Mouse (Mus musculus) embryonic facial prominence, embryonic 13.5 days (tissue): ENCODE results near the gene Chaf1a. TPM values are rescaled to one million over a fixed set of nuclear protein-coding genes. Genes with fewer than 3 reads are reported as not detected.
"Not testable (repeated sequence)": the region's sequence is repeated elsewhere in the genome, so short reads cannot be mapped to it uniquely, and the experiment has no call there.

Source experiments
- ATAC-seq: fragments of 200-750 bp; cut with Nextera tagmentation; 2 replicates; pipeline ENCODE4 v1.8.0; 2017; ENCODE audit warnings: low read depth; ENCODE audit not compliant: insufficient number of reproducible peaks, insufficient read depth, low FRiP score, low TSS enrichment
- H3K27ac ChIP-seq: fragments of 300-500 bp; sonication (generic); 2 replicates; pipeline ENCODE4 v1.5.1; 2015; ENCODE audit warnings: moderate library complexity, mild to moderate bottlenecking, inconsistent platforms
- H3K27me3 ChIP-seq: fragments of 300-500 bp; sonication (generic); 2 replicates; pipeline ENCODE4 v1.6.1; 2015; ENCODE audit warnings: mild to moderate bottlenecking, inconsistent platforms
- H3K36me3 ChIP-seq: fragments of 300-500 bp; sonication (generic); 2 replicates; pipeline ENCODE4 v1.6.1; 2015; ENCODE audit warnings: mild to moderate bottlenecking, inconsistent platforms
- H3K4me1 ChIP-seq: fragments of 300-500 bp; sonication (generic); 2 replicates; pipeline ENCODE4 v1.6.1; 2015; ENCODE audit warnings: inconsistent platforms
- H3K4me2 ChIP-seq: fragments of 300-500 bp; sonication (generic); 2 replicates; pipeline ENCODE4 v1.6.1; 2015; ENCODE audit warnings: moderate library complexity, mild to moderate bottlenecking, inconsistent platforms
- H3K4me3 ChIP-seq: fragments of 300-500 bp; sonication (generic); 2 replicates; pipeline ENCODE4 v1.5.1; 2015; ENCODE audit warnings: mild to moderate bottlenecking, inconsistent platforms
- H3K9ac ChIP-seq: fragments of 300-500 bp; sonication (generic); 2 replicates; pipeline ENCODE4 v1.6.1; 2015; ENCODE audit warnings: mild to moderate bottlenecking, inconsistent platforms
- H3K9me3 ChIP-seq: fragments of 300-500 bp; sonication (generic); 2 replicates; pipeline ENCODE4 v1.6.1; 2016; ENCODE audit warnings: inconsistent platforms
- WGBS: fragments of 180-500 bp; shearing (Covaris S2); methylation state at CpG from one replicate; pipeline ENCODE4 v1.1.7; 2015; ENCODE audit warnings: mixed read lengths; 5-methylcytosine and 5-hydroxymethylcytosine counted together
- polyA plus RNA-seq: library from polyadenylated mRNA; unstranded; fragments of >200 nt; fragmentation: Nextera tagmentation; extraction: Ambion mirVana; gene quantifications from 2 replicates; pipeline ENCODE4 v1.2.1, GENCODE M21; 2015

The Chaf1a gene
- polyA plus RNA-seq, 1 experiment from 2014 or later: 34.8 TPM

GRCm38 (mm10) chr17:56077523-56077922 is 37.3 kb downstream of the Chaf1a start:
- 93% methylated on average over 5 of the region's 5 CpGs for WGBS
- Histone ChIP-seq H3K4me1 (peaks cover 48% of the 10 kb centered on the region), H3K27ac (no peak overlapping the region), H3K27me3 (no peaks in the 10 kb centered on the region), H3K4me2 (no peak overlapping the region), H3K9me3 (no peaks in the 10 kb centered on the region), H3K4me3 (no peak overlapping the region), H3K9ac (no peak overlapping the region), H3K36me3 (peaks cover 13% of the 10 kb centered on the region)
- ATAC-seq: no peak

- Histone ChIP-seq H3K36me3 (peaks cover 14% of the 10 kb centered on the region; the same call in 1 of the 2 replicates), H3K4me3 (peak overlapping the region; percentile 84), H3K4me1 (peaks cover 41% of the 10 kb centered on the region), H3K4me2 (peak overlapping the region; percentile 48)
- not testable (repeated sequence) for ATAC-seq, H3K9me3 ChIP-seq, H3K27ac ChIP-seq, H3K27me3 ChIP-seq, H3K9ac ChIP-seq
- 65% methylated on average over 9 of the region's 9 CpGs for WGBS
Observed at GRCm38 (mm10) chr17:56078361-56078760, 38.1 kb downstream of the Chaf1a start.

- WGBS: under 1% methylated on average over 61 of the region's 61 CpGs
- Histone ChIP-seq H3K4me3 (peak within 1 kb of the TSS; percentile 84), H3K27me3 (no peaks in the 10 kb centered on the region), H3K9ac (peak within 1 kb of the TSS; percentile 85), H3K36me3 (peaks cover 20% of the 10 kb centered on the region), H3K4me1 (peaks cover 33% of the 10 kb centered on the region), H3K9me3 (no peaks in the 10 kb centered on the region), H3K4me2 (peak within 1 kb of the TSS; percentile 99), H3K27ac (peak within 1 kb of the TSS; percentile 78; the same call in 1 of the 2 replicates)
- peak; percentile 91 for ATAC-seq
Observed at GRCm38 (mm10) chr17:56078880-56079795, 38.9 kb downstream of the Chaf1a start, which contains the start of gene Hdgfl2. Hdgfl2 (plus strand) TSS chr17:56079634.

GRCm38 (mm10) chr17:56079921-56080320 is 39.7 kb downstream of the Chaf1a start:
- Histone ChIP-seq H3K27ac (peak overlapping the region; percentile 78; the same call in 1 of the 2 replicates), H3K4me2 (peak overlapping the region; percentile 99), H3K4me3 (peak overlapping the region; percentile 84), H3K9ac (peak overlapping the region; percentile 85), H3K27me3 (no peaks in the 10 kb centered on the region), H3K4me1 (peaks cover 30% of the 10 kb centered on the region), H3K36me3 (peaks cover 24% of the 10 kb centered on the region), H3K9me3 (no peaks in the 10 kb centered on the region)
- 2% methylated on average over 11 of the region's 11 CpGs for WGBS
- no peak for ATAC-seq

- Histone ChIP-seq H3K36me3 (peaks cover 35% of the 10 kb centered on the region), H3K4me1 (peaks cover 25% of the 10 kb centered on the region), H3K27ac (peak overlapping the region; percentile 62), H3K27me3 (no peaks in the 10 kb centered on the region), H3K4me2 (peak overlapping the region; percentile 99), H3K4me3 (peak overlapping the region; percentile 84), H3K9ac (peak overlapping the region; percentile 85), H3K9me3 (no peaks in the 10 kb centered on the region)
- ATAC-seq: peak; percentile 22; the same call in 1 of the 2 replicates
- 4% methylated on average over 8 of the region's 8 CpGs for whole genome bisulfite sequencing
Observed at GRCm38 (mm10) chr17:56080781-56081585, 40.7 kb downstream of the Chaf1a start.

GRCm38 (mm10) chr17:56092312-56092711 is 52.1 kb downstream of the Chaf1a start:
- Histone ChIP-seq H3K4me2 (no peak overlapping the region), H3K9me3 (no peaks in the 10 kb centered on the region), H3K4me3 (no peak overlapping the region), H3K9ac (no peak overlapping the region), H3K27me3 (no peaks in the 10 kb centered on the region), H3K36me3 (peaks cover 81% of the 10 kb centered on the region), H3K4me1 (no peaks in the 10 kb centered on the region), H3K27ac (0 out of 2 replicates have a peak overlapping the region, but pooled peaks have one; percentile 34)
- ATAC-seq: no peak
- WGBS: 76% methylated on average over 1 of the region's 1 CpGs

GRCm38 (mm10) chr17:56092794-56093193 is 52.6 kb downstream of the Chaf1a start:
- Histone ChIP-seq H3K9ac (no peak overlapping the region), H3K27ac (peak overlapping the region; percentile 34; the same call in 1 of the 2 replicates), H3K36me3 (peaks cover 81% of the 10 kb centered on the region), H3K4me1 (no peaks in the 10 kb centered on the region), H3K9me3 (no peaks in the 10 kb centered on the region), H3K4me3 (no peak overlapping the region), H3K4me2 (no peak overlapping the region), H3K27me3 (no peaks in the 10 kb centered on the region)
- 82% methylated on average over 1 of the region's 1 CpGs for WGBS
- no peak; the same call in 1 of the 2 replicates for ATAC-seq

- no peak overlapping the region for H3K4me2 ChIP-seq
- no peak overlapping the region for H3K9ac ChIP-seq
- ATAC-seq: no peak
- H3K27ac ChIP-seq: no peak overlapping the region
- H3K9me3 ChIP-seq: no peaks in the 10 kb centered on the region
- H3K4me1 ChIP-seq: no peaks in the 10 kb centered on the region
- WGBS: 87% methylated on average over 12 of the region's 12 CpGs
- no peak overlapping the region for H3K4me3 ChIP-seq
- peaks cover 88% of the 10 kb centered on the region for H3K36me3 ChIP-seq
- no peaks in the 10 kb centered on the region for H3K27me3 ChIP-seq
Observed at GRCm38 (mm10) chr17:56096883-56097282, 56.6 kb downstream of the Chaf1a start.

- no peak for ATAC-seq
- 95% methylated on average over 8 of the region's 8 CpGs for WGBS
- no peak overlapping the region for H3K4me2 ChIP-seq
- no peak overlapping the region for H3K9ac ChIP-seq
- H3K36me3 ChIP-seq: peaks cover 94% of the 10 kb centered on the region
- H3K27me3 ChIP-seq: no peaks in the 10 kb centered on the region
- no peak overlapping the region for H3K4me3 ChIP-seq
- no peak overlapping the region for H3K27ac ChIP-seq
- H3K4me1 ChIP-seq: no peaks in the 10 kb centered on the region
- no peaks in the 10 kb centered on the region for H3K9me3 ChIP-seq
Observed at GRCm38 (mm10) chr17:56098180-56098579, 57.9 kb downstream of the Chaf1a start.

GRCm38 (mm10) chr17:56098711-56099572 is 58.7 kb downstream of the Chaf1a start:
- Histone ChIP-seq H3K4me1 (no peaks in the 10 kb centered on the region), H3K9me3 (no peaks in the 10 kb centered on the region), H3K27ac (no peak overlapping the region), H3K4me2 (no peak overlapping the region), H3K27me3 (no peaks in the 10 kb centered on the region), H3K36me3 (peaks cover 95% of the 10 kb centered on the region), H3K4me3 (no peak overlapping the region), H3K9ac (no peak overlapping the region)
- ATAC-seq: no peak
- 89% methylated on average over 15 of the region's 15 CpGs for WGBS

- no peak for ATAC-seq
- no peaks in the 10 kb centered on the region for H3K9me3 ChIP-seq
- H3K27ac ChIP-seq: no peak overlapping the region
- H3K4me1 ChIP-seq: no peaks in the 10 kb centered on the region
- peaks cover 83% of the 10 kb centered on the region for H3K36me3 ChIP-seq
- no peak overlapping the region for H3K4me2 ChIP-seq
- 90% methylated on average over 3 of the region's 3 CpGs for WGBS
- no peak overlapping the region for H3K4me3 ChIP-seq
- H3K27me3 ChIP-seq: no peaks in the 10 kb centered on the region
- no peak overlapping the region for H3K9ac ChIP-seq
Observed at GRCm38 (mm10) chr17:56100811-56101210, 60.6 kb downstream of the Chaf1a start.
